Mouse (Mus musculus) G1E (cell line): Measurements from ENCODE around the gene Ankrd17.

Source experiments
- CTCF ChIP-seq: IDR thresholded peaks from 2 replicates; pipeline ENCODE4 v1.5.1; 2012; ENCODE audit warnings: low read depth, low read length, inconsistent platforms, mixed read lengths
- TAL1 ChIP-seq: conservative IDR thresholded peaks from 2 replicates; pipeline ENCODE4 v1.6.1; 2012; ENCODE audit warnings: low read depth, low read length, inconsistent platforms, mixed read lengths

GRCm38 (mm10) chr5:90339129-90339952 lies 27.0 kb downstream of the Ankrd17 start:
- no peak for TF ChIP-seq CTCF
- no peak for TF ChIP-seq TAL1
